In genomic region chr2:34912613-34913012, GRCm38 (mm10) we compare ENCODE assay signal across 8 mouse cellular contexts. TPM values are rescaled to one million over a fixed set of nuclear protein-coding genes. Genes with fewer than 3 reads are reported as not detected.
DNase-seq lines count a peak whose midpoint lies in the region; ATAC-seq and TF ChIP-seq lines count a peak whose summit lies in the region.

No protein-coding gene starts in this region.

- DNase-seq in heart, postnatal 0 days (ENCODE audit: low spot score): no peak
- no peak for DNase-seq in heart, postnatal 10 days
- no peak for DNase-seq in T-cell, adult 2 months (ENCODE audit: low spot score)
- no peak for DNase-seq in urinary bladder, adult 18-20 months (ENCODE audit: low spot score in 2 of 2)
- no peak for DNase-seq in layer of hippocampus, adult 9-10 months (ENCODE audit: low spot score)

- H3K4me1 ChIP-seq in heart, postnatal 0 days (ENCODE audit: control insufficient read depth, insufficient read depth): peaks cover 23% of the 10 kb centered on the region
- peaks cover 27% of the 10 kb centered on the region for H3K4me1 ChIP-seq in embryonic facial prominence, embryonic 15.5 days
- H3K4me1 ChIP-seq in limb, embryonic 12.5 days (replicated peaks): peaks cover 15% of the 10 kb centered on the region
- H3K4me1 ChIP-seq in stomach, embryonic 15.5 days: peaks cover 8% of the 10 kb centered on the region; the same call in 1 of the 2 replicates

- no peak overlapping the region for H3K27ac ChIP-seq in heart, postnatal 0 days (ENCODE audit: low read depth)
- H3K27ac ChIP-seq in embryonic facial prominence, embryonic 15.5 days (replicated peaks): no peak overlapping the region
- H3K27ac ChIP-seq in limb, embryonic 12.5 days: no peak overlapping the region
- no peak overlapping the region for H3K27ac ChIP-seq in stomach, embryonic 15.5 days

- no peak for ATAC-seq in heart, postnatal 0 days (ENCODE audit: insufficient read depth, low read depth)
- no peak for ATAC-seq in embryonic facial prominence, embryonic 15.5 days (ENCODE audit: insufficient number of reproducible peaks, low FRiP score, low TSS enrichment, low read depth)
- no peak for ATAC-seq in limb, embryonic 12.5 days (ENCODE audit: insufficient number of reproducible peaks, insufficient read depth, low FRiP score, low TSS enrichment, low read depth)
- ATAC-seq in stomach, embryonic 15.5 days (ENCODE audit: insufficient read depth, low FRiP score, low read depth): no peak

- H3K9ac ChIP-seq in heart, postnatal 0 days (replicated peaks; ENCODE audit: low read depth, low read length): no peak overlapping the region
- peak overlapping the region; percentile 40; the same call in 1 of the 2 replicates for H3K9ac ChIP-seq in embryonic facial prominence, embryonic 15.5 days
- no peak overlapping the region; the same call in 1 of the 2 replicates for H3K9ac ChIP-seq in limb, embryonic 12.5 days (replicated peaks)
- peak overlapping the region; percentile 45; the same call in 1 of the 2 replicates for H3K9ac ChIP-seq in stomach, embryonic 15.5 days

- no peak for TF ChIP-seq CTCF in heart, postnatal 0 days (IDR thresholded peaks at IDR 0.05; ENCODE audit: low read depth)

- peak overlapping the region; percentile 72 for H3K4me3 ChIP-seq in heart, postnatal 0 days (ENCODE audit: low read depth, low read length)
- peak overlapping the region; percentile 53 for H3K4me3 ChIP-seq in embryonic facial prominence, embryonic 15.5 days (replicated peaks)
- H3K4me3 ChIP-seq in limb, embryonic 12.5 days (replicated peaks): peak overlapping the region; percentile 61
- peak overlapping the region; percentile 58 for H3K4me3 ChIP-seq in stomach, embryonic 15.5 days (replicated peaks)

- H3K9me3 ChIP-seq in heart, postnatal 0 days (replicated peaks; ENCODE audit: control insufficient read depth, low read length): no peaks in the 10 kb centered on the region
- H3K9me3 ChIP-seq in embryonic facial prominence, embryonic 15.5 days (replicated peaks): no peaks in the 10 kb centered on the region
- H3K9me3 ChIP-seq in limb, embryonic 12.5 days: 0 out of 2 replicates have a peak, but pooled peaks cover 3% of the 10 kb centered on the region
- no peaks in the 10 kb centered on the region for H3K9me3 ChIP-seq in stomach, embryonic 15.5 days

- TF ChIP-seq EP300 in heart, postnatal 0 days (IDR thresholded peaks at IDR 0.05; ENCODE audit: low read depth): no peak

- H3K27me3 ChIP-seq in heart, postnatal 0 days (ENCODE audit: control insufficient read depth, insufficient read depth, low read length): 0 out of 2 replicates have a peak, but pooled peaks cover 6% of the 10 kb centered on the region
- H3K27me3 ChIP-seq in embryonic facial prominence, embryonic 15.5 days: peaks cover 12% of the 10 kb centered on the region; the same call in 1 of the 2 replicates
- H3K27me3 ChIP-seq in limb, embryonic 12.5 days: peaks cover 90% of the 10 kb centered on the region
- H3K27me3 ChIP-seq in stomach, embryonic 15.5 days (replicated peaks): no peaks in the 10 kb centered on the region

- peak overlapping the region; percentile 97 for H3K4me2 ChIP-seq in heart, postnatal 0 days (ENCODE audit: low read depth, low read length)
- H3K4me2 ChIP-seq in embryonic facial prominence, embryonic 15.5 days (replicated peaks): peak overlapping the region; percentile 88
- H3K4me2 ChIP-seq in limb, embryonic 12.5 days: peak overlapping the region; percentile 97
- peak overlapping the region; percentile 95 for H3K4me2 ChIP-seq in stomach, embryonic 15.5 days

- WGBS in heart, postnatal 0 days: 55% methylated on average over 7 of the region's 7 CpGs
- 36% methylated on average over 7 of the region's 7 CpGs for WGBS in embryonic facial prominence, embryonic 15.5 days
- 37% methylated on average over 7 of the region's 7 CpGs for WGBS in limb, embryonic 12.5 days
- 47% methylated on average over 7 of the region's 7 CpGs for WGBS in stomach, embryonic 15.5 days

- no peaks in the 10 kb centered on the region for H3K36me3 ChIP-seq in heart, postnatal 0 days (replicated peaks; ENCODE audit: control insufficient read depth, insufficient read depth, low read length)
- H3K36me3 ChIP-seq in embryonic facial prominence, embryonic 15.5 days: 0 out of 2 replicates have a peak, but pooled peaks cover 3% of the 10 kb centered on the region
- no peaks in the 10 kb centered on the region for H3K36me3 ChIP-seq in limb, embryonic 12.5 days
- no peaks in the 10 kb centered on the region for H3K36me3 ChIP-seq in stomach, embryonic 15.5 days

- intact Hi-C loops in heart, postnatal 10 days (cut with DNase I): no loop called here

RNA-seq across cellular contexts. Expression of gene Phf19, which starts 1.2 kb away (rescaled TPM):
- total RNA-seq in heart, postnatal 0 days (2014; rRNA removed; ENCODE audit: low replicate concordance): 2.4 and 5.7 TPM in 2 replicates
- polyA plus RNA-seq in heart, postnatal 0 days (2015; fragmentation: Nextera tagmentation; extraction: Ambion mirVana): 1.0 and 1.6 TPM in 2 replicates
- total RNA-seq in heart, postnatal 10 days (2021): 1 to 10 TPM; 3.5 to 3.8 TPM
- polyA plus RNA-seq in embryonic facial prominence, embryonic 15.5 days (2015; fragmentation: Nextera tagmentation; extraction: Ambion mirVana): 9.0 and 10.3 TPM in 2 replicates
- polyA plus RNA-seq in limb, embryonic 12.5 days (2016; fragmentation: Nextera tagmentation; extraction: Ambion mirVana): 0.61 and 1.0 TPM in 2 replicates
- polyA plus RNA-seq in stomach, embryonic 15.5 days (2015; fragmentation: Nextera tagmentation; extraction: Ambion mirVana): 5.9 and 7.2 TPM in 2 replicates

RNA-seq across cellular contexts. Expression of gene Psmd5, which starts 37.8 kb away (rescaled TPM):
- 16.5 and 28.6 TPM in 2 replicates for total RNA-seq in heart, postnatal 0 days (2014; rRNA removed; ENCODE audit: low replicate concordance)
- polyA plus RNA-seq in heart, postnatal 0 days (2015; fragmentation: Nextera tagmentation; extraction: Ambion mirVana): 37.2 and 37.9 TPM in 2 replicates
- total RNA-seq in heart, postnatal 10 days (2021): 10 to 100 TPM; 15.7 to 18.6 TPM
- 88.5 and 91.4 TPM in 2 replicates for polyA plus RNA-seq in embryonic facial prominence, embryonic 15.5 days (2015; fragmentation: Nextera tagmentation; extraction: Ambion mirVana)
- 104 TPM in 2 replicates for polyA plus RNA-seq in limb, embryonic 12.5 days (2016; fragmentation: Nextera tagmentation; extraction: Ambion mirVana)
- 84.9 and 93.1 TPM in 2 replicates for polyA plus RNA-seq in stomach, embryonic 15.5 days (2015; fragmentation: Nextera tagmentation; extraction: Ambion mirVana)

RNA-seq across cellular contexts. Expression of gene Cutal, which starts 38.4 kb away (rescaled TPM):
- total RNA-seq in heart, postnatal 0 days (2014; rRNA removed; ENCODE audit: low replicate concordance): 0.19 TPM in 1 of 2 replicates, not detected in the other
- 0.25 and 0.32 TPM in 2 replicates for polyA plus RNA-seq in heart, postnatal 0 days (2015; fragmentation: Nextera tagmentation; extraction: Ambion mirVana)
- under 1 TPM; 0.31 to 0.77 TPM for total RNA-seq in heart, postnatal 10 days (2021)
- polyA plus RNA-seq in embryonic facial prominence, embryonic 15.5 days (2015; fragmentation: Nextera tagmentation; extraction: Ambion mirVana): 0.09 TPM in 1 of 2 replicates, not detected in the other
- 0.15 TPM in 1 of 2 replicates, not detected in the other for polyA plus RNA-seq in limb, embryonic 12.5 days (2016; fragmentation: Nextera tagmentation; extraction: Ambion mirVana)
- polyA plus RNA-seq in stomach, embryonic 15.5 days (2015; fragmentation: Nextera tagmentation; extraction: Ambion mirVana): 1.6 and 1.7 TPM in 2 replicates

RNA-seq across cellular contexts. Expression of gene Traf1, which starts 49.0 kb away (rescaled TPM):
- 0.23 and 0.73 TPM in 2 replicates for total RNA-seq in heart, postnatal 0 days (2014; rRNA removed; ENCODE audit: low replicate concordance)
- 1.1 TPM in 2 replicates for polyA plus RNA-seq in heart, postnatal 0 days (2015; fragmentation: Nextera tagmentation; extraction: Ambion mirVana)
- total RNA-seq in heart, postnatal 10 days (2021): 1 to 10 TPM; 1.3 to 1.8 TPM
- polyA plus RNA-seq in embryonic facial prominence, embryonic 15.5 days (2015; fragmentation: Nextera tagmentation; extraction: Ambion mirVana): 4.5 and 5.9 TPM in 2 replicates
- 0.58 and 0.61 TPM in 2 replicates for polyA plus RNA-seq in limb, embryonic 12.5 days (2016; fragmentation: Nextera tagmentation; extraction: Ambion mirVana)
- polyA plus RNA-seq in stomach, embryonic 15.5 days (2015; fragmentation: Nextera tagmentation; extraction: Ambion mirVana): 3.2 and 4.3 TPM in 2 replicates

Comparison
In these comparisons a context has a peak if more than half of its experiments do, and no peak if none do; other contexts are left out.
1. H3K9ac ChIP-seq: peak in embryonic facial prominence, embryonic 15.5 days (single experiment) and stomach, embryonic 15.5 days (single experiment); none in heart, postnatal 0 days (single experiment) and limb, embryonic 12.5 days (single experiment).
2. Peak in every context shown above with its lines, with median percentiles within 50 percentile points of each other: H3K4me2 ChIP-seq and H3K4me3 ChIP-seq.